Mouse (Mus musculus): ENCODE data around the gene Cnep1r1.

GRCm38 (mm10) chr8:88119076-88119475 lies 507 bp downstream of the Cnep1r1 start:
- TF ChIP-seq GATA1 (IDR thresholded peaks at IDR 0.05; ENCODE audit: borderline replicate concordance, low read length) (no peak), FLI1 (IDR thresholded peaks at IDR 0.05; ENCODE audit: low read length) (no peak)
